Mouse (Mus musculus) left cerebral cortex, adult 18-20 months (tissue): ENCODE results near the gene Polm. TPM values are rescaled to one million over a fixed set of nuclear protein-coding genes. Genes with fewer than 3 reads are reported as not detected.

Experiments
- DNase-seq, 2 experiments: peaks; one replicate each; pipeline ENCODE4 v3.0.0; 2021 to 2022; ENCODE audit warnings: low spot score in 2 of 2, mixed read lengths in 1 of 2
- long read RNA-seq, 2 experiments: library from polyadenylated mRNA; stranded (forward); transcript quantifications; one replicate each; pipeline ENCODE4 v2.0.0; 2021
- total RNA-seq, 2 experiments: library from RNA; stranded (reverse); gene quantifications; 2 replicates each; pipeline ENCODE4 v1.2.3; 2021

Gene Polm
- 10 to 100 TPM in 1 of 2 experiments, 1 to 10 TPM in 1; 8.2 to 11.4 TPM for total RNA-seq
- long read RNA-seq, experiment 1, partial matches to known transcripts = 2 of 5 reads
- long read RNA-seq, experiment 1, other reads (novel, unspliced or antisense) = 3 of 5 reads
- long read RNA-seq, experiment 2, partial matches to known transcripts = 2 of 5 reads
- long read RNA-seq, experiment 2, other reads (novel, unspliced or antisense) = 2 of 5 reads

GRCm38 (mm10) chr11:5837251-5838246 is at the start of gene Polm:
Gene Polm, minus strand, starts transcription at chr11:5838016.
- peak; percentile 79 to 87 for DNase-seq

GRCm38 (mm10) chr11:5887250-5887649 is 49.4 kb upstream of the Polm start:
- no peak for DNase-seq

- peak; percentile 68 to 78 for DNase-seq
Observed at GRCm38 (mm10) chr11:5886187-5886586, 48.4 kb upstream of the Polm start.

GRCm38 (mm10) chr11:5882518-5882917 is 44.7 kb upstream of the Polm start:
- no peak for DNase-seq

- peak; percentile 43 to 65 for DNase-seq
Observed at GRCm38 (mm10) chr11:5879905-5880304, 42.1 kb upstream of the Polm start.

- DNase-seq = no peak
Observed at GRCm38 (mm10) chr11:5878661-5879060, 40.8 kb upstream of the Polm start.

GRCm38 (mm10) chr11:5877921-5878526 is 40.2 kb upstream of the Polm start, which contains the start of gene Pold2:
Gene Pold2, minus strand, starts transcription at chr11:5878292.
- DNase-seq = peak; percentile 98 to 99

GRCm38 (mm10) chr11:5877421-5877820 is 39.6 kb upstream of the Polm start:
- no peak for DNase-seq

- no peak for DNase-seq
Observed at GRCm38 (mm10) chr11:5873192-5873591, 35.4 kb upstream of the Polm start.

DNA sequence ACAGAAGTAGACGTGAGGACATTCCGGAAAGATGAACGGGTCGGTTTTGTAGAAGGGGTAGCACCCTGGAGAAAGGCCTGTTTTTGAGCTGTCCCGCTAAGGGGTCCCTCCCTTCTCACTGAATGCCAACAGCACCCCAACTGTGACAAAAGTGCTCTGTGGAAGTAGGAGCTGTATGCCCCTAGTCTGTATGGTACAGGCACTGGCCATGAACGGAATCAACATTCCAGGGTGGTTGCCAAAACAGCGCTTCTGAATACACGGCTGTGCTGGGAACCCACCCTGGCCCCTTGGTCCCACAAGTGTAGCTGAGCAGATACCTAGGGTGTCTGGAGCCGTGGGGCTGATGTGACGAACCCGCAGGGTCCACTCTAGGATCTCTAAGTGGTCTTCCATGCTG is 34.9 kb upstream of the Polm start:
- DNase-seq = no peak

GRCm38 (mm10) chr11:5870069-5870468 is 32.3 kb upstream of the Polm start:
- no peak for DNase-seq

DNA sequence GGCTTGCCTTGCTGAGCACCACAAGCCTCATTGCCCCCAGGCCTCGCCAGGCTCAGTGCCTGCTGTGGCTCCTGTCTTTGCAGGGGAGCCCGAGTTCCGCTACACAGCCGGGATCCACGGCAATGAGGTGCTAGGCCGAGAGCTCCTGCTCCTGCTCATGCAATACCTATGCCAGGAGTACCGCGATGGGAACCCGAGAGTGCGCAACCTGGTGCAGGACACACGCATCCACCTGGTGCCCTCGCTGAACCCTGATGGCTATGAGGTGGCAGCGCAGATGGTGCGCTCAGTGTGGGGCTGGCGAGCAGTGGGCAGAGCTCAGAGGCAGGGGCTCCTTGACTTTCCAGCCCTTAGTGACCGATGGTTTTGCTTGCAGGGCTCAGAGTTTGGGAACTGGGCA is 31.5 kb upstream of the Polm start:
- no peak for DNase-seq

- no peak for DNase-seq
Observed at GRCm38 (mm10) chr11:5868324-5868723, 30.5 kb upstream of the Polm start.

GRCm38 (mm10) chr11:5867196-5867595 is 29.4 kb upstream of the Polm start:
- no peak for DNase-seq

DNA sequence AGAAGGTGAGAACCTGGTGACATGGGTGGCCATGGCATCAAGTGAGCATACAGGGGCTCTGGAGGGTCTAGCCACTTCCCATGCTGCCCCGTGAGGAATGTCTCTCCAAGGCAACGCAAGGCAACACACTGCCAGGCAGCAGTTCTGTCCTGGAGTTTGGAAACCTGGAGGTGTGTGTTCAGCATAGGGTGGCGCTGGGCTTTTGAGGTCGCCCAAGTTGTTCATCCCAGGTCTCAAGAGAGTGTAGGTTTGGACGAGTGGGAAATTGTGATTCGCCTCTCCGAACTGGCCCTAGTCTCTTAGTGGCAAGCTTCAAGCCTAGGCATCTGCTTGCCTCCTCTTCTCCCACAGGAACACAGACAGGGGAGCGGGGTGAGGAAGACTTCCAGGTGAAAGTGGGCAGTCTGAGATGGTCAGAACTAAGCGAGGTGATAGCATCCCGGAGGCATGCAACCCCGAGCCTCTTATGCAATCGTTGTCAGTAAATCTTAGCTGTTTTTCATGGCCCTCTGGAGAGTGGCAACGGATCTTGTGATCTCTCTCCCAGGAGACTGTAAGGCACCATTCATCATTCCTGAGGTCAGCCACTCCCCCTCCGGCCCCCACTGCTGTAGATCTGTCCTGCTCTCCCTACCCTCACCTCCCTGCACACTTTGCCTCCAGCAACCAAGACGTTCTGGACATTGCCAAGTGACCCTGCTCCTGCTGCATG is 24.7 kb upstream of the Polm start:
- DNase-seq = no peak

DNA sequence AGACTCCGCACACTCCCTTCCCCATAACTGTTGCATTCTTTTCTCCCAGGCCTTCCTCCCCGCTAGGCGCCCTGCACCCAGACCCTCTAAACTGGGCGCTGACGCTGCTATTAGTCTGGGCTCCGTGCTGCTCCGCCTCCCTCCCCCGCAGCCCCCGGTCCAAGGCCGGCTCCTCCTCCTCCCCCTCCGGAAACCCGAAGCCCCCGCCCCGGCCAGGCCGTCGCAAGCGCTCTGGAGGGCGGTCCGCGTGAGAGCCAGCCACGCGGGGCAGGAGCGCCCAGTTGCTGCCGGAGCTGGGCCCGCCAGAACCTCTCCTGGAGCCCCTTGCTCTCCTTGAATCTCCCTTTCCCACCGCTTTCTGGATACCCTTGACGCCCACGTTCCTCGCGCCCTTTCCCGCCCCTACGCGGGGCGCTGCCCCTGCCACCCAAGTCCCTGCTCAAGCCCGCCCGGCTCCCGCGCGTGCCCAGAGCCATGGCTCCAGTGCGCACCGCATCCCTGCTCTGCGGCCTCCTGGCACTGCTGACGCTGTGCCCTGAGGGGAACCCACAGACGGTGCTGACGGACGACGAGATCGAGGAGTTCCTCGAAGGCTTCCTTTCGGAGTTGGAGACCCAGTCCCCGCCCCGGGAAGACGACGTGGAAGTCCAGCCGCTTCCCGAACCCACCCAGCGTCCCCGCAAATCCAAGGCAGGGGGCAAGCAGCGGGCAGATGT is 24.0 kb upstream of the Polm start, which contains the start of gene Aebp1:
Gene Aebp1, plus strand, starts transcription at position 270 of the 716 bp plus-strand sequence.
- DNase-seq = no peak

- no peak for DNase-seq
Observed at GRCm38 (mm10) chr11:5860639-5861038, 22.8 kb upstream of the Polm start.

DNA sequence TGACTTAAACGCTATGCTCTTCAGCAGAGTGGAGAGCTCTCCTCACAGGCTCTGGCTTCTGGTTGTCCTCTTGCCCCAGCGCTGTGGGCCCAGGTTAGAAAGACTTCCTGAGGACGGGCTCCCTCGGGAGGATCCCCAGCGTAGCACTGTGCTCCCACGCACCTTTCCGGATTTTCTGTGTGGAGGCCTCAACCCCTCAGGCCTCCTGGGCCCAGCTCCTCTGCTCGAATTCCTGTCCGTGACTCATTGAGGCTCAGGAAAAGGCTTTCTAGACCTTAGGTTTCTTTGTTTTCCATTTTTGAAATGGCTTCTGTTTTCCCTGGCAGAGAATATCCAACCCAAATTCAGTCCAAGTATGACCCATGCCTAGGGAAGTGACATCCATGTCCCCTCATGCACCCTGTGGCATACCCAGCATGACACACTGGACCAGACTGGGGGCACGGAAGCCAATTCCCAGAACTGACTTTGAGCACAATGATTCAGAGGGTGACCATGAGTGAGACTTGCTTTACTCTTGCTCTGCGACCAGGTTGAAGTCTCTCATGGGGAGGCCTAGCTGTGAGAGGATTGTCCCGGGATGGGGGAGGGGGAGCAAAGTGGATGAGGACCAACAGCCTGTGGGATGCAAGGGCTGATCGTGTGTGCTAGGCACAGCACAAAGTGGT is 22.2 kb upstream of the Polm start:
- DNase-seq = no peak

DNA sequence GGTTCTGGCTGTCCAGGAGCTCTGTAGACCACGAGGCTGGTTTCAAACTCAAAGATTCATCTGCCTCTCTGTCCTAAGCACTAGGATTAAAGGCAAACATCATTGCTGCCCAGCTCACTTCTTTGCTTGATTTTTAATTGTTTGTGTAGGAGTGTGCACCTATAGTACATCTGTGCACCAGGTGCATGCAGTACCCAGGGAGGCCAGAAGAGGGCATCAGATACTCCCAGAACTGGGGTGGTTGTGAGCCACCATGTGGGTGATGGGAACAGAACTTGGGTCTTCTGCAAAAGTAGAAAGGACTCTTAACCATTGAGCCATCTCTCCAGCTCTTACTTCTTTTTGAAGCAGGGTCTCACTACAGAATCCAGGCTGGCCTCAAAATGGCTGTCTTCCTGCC is 20.9 kb upstream of the Polm start:
- DNase-seq = no peak
